25 mouse cellular contexts compared by ENCODE assay signal in genomic region chr16:64513423-64513822, GRCm38 (mm10).
"Had no signal": no experiment of that assay in that cellular context is flagged by ENCODE, and none has a peak within 500 bp of the region (broad histone marks: within the 10 kb centered on the region; RNA-seq: fewer than 3 reads in every experiment).

No protein-coding gene starts in this region.

- H3K27ac ChIP-seq: gastrocnemius, adult 2 months; heart, embryonic 10.5 days; hindbrain, embryonic 10.5 days; hindbrain, embryonic 12.5 days; hindbrain, embryonic 14.5 days; intestine, embryonic 15.5 days; layer of hippocampus, adult 2 months; left cerebral cortex, adult 2 months; limb, embryonic 15.5 days; liver, embryonic 12.5 days; liver, embryonic 14.5 days had no signal

- H3K36me3 ChIP-seq: heart, embryonic 10.5 days; heart, embryonic 12.5 days; hindbrain, embryonic 10.5 days; hindbrain, embryonic 12.5 days; intestine, embryonic 15.5 days; limb, embryonic 15.5 days; liver, embryonic 12.5 days had no signal

- ATAC-seq: hindbrain, embryonic 16.5 days; inflammation-experienced regulatory T-cells, adult 6 months; intestine, embryonic 15.5 days; intestine, postnatal 0 days; liver, embryonic 12.5 days had no signal

- H3K4me2 ChIP-seq: heart, embryonic 12.5 days; hindbrain, embryonic 12.5 days; hindbrain, embryonic 14.5 days; intestine, embryonic 15.5 days; limb, embryonic 15.5 days; liver, embryonic 12.5 days had no signal

- H3K9me3 ChIP-seq: heart, embryonic 10.5 days; heart, embryonic 12.5 days; hindbrain, embryonic 10.5 days; hindbrain, embryonic 12.5 days; intestine, embryonic 15.5 days; limb, embryonic 15.5 days; liver, embryonic 12.5 days had no signal

- H3K4me3 ChIP-seq: gastrocnemius, adult 2 months; heart, embryonic 10.5 days; heart, embryonic 12.5 days; hindbrain, embryonic 10.5 days; hindbrain, embryonic 12.5 days; intestine, embryonic 15.5 days; layer of hippocampus, adult 2 months; left cerebral cortex, adult 2 months; limb, embryonic 15.5 days; liver, embryonic 12.5 days had no signal

- H3K4me1 ChIP-seq: heart, embryonic 10.5 days; heart, embryonic 12.5 days; hindbrain, embryonic 10.5 days; hindbrain, embryonic 12.5 days; intestine, embryonic 15.5 days; limb, embryonic 15.5 days; liver, embryonic 12.5 days had no signal

- H3K9ac ChIP-seq: heart, embryonic 12.5 days; hindbrain, embryonic 12.5 days; hindbrain, embryonic 14.5 days; intestine, embryonic 15.5 days; limb, embryonic 15.5 days; liver, embryonic 12.5 days; liver, embryonic 14.5 days had no signal

- DNase-seq: gastrocnemius, adult 2 months; gastrocnemius, postnatal 10 days; gastrocnemius, postnatal 25 days; heart, postnatal 10 days; heart, postnatal 4 days; kidney, adult 18-20 months; kidney, adult 8-10 months; kidney, postnatal 10 days; kidney, postnatal 25 days; kidney, postnatal 4 days; left cerebral cortex, postnatal 4 days had no signal

- H3K27me3 ChIP-seq: heart, embryonic 12.5 days; hindbrain, embryonic 12.5 days; intestine, embryonic 15.5 days; limb, embryonic 15.5 days; liver, embryonic 12.5 days had no signal
